Mouse (Mus musculus) gonadal fat pad, adult 2 months (tissue): ENCODE data around the gene Sh3bp5. TPM values are rescaled to one million over a fixed set of nuclear protein-coding genes. Genes with fewer than 3 reads are reported as not detected.

Experiments
- DNase-seq: peaks from one replicate; pipeline ENCODE4 v3.0.0-alpha.2; 2012; ENCODE audit warnings: low read depth
- polyA plus RNA-seq: library from polyadenylated mRNA; depleted of rRNA; stranded (reverse); fragments of >200 nt; gene quantifications from 2 replicates; pipeline ENCODE4 v1.2.3, GENCODE M21; 2012

Sh3bp5 gene
- polyA plus RNA-seq, 1 experiment: 25.2 TPM

DNA sequence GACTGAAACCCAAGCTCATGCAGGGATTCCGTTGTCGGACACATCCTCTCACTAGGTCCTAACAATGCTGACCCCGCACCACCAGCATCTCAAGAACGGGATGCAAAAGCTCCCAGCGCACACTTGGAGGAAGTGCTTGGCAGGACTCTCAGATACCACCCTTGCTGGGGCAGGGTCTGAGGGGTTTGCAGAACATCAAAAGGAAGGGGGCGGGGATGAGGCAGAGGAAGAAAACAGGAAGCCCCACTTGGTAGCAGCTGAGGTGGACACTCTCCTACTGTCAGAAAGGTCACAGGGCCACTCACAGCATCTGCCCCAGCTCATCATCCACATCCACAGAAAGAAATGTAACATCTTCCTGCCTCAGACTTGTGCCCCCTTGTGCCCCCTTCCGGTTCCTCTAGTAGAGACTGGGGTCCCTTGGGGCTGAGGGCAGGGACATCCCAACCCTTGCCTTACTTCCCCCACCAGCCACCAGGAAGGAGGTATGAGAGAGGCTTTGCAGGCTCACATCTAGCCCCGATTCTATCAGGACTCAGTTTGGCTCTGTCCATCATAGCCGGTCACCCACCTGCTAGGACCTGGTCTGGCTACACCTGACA is 25.7 kb downstream of the Sh3bp5 start:
- DNase-seq: no peak

DNA sequence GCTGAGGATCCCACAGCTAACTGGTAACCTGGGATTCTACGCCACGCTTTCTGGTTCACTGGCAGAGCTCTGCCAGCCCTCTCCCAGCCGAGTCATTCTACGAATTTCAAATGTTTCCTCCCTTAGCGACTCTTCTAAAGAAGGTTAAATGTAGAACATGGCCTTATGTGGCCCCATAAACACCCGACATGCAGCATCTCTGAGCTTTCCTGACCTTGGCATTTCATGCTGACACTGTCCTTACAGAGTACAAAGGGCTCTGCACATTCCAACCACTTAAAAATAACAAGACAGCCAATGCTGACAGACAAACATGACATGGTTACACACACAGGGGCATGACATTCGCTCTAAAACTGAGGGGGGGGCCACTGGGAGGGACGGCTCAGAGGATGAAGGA is 27.2 kb downstream of the Sh3bp5 start:
- DNase-seq: no peak

DNA sequence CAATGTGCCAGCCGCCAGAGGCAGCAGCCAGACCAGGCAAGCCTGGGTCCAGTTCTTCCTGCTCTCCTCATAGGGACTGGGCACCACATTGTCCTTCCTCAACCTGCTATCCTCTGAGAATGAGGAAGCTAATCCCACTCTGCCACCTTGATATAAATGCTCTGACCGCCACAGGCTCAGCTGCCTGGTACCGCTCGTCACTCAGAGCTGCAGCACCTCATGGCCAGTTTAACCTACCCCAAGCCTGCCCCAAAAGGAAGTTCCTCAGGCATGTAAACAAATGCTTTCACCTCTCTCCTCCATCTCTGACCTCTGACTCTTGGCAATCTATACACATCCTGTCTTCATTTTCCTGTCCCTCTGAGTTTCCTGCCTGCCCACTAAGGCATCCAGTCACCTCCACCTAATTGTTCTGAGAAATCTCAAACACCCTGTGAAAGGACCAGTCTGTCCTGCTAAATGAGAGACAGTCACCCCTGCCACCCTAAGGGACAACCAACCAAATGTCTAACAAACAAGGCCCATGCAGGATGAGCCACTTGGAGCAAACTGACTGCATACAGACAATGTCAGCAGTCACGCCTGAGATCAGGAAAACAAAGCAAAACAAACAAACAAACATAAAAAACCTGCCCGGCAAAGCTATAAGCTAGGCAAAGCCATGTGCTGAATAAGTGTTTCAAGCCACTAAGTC is 27.8 kb downstream of the Sh3bp5 start:
- no peak for DNase-seq

DNA sequence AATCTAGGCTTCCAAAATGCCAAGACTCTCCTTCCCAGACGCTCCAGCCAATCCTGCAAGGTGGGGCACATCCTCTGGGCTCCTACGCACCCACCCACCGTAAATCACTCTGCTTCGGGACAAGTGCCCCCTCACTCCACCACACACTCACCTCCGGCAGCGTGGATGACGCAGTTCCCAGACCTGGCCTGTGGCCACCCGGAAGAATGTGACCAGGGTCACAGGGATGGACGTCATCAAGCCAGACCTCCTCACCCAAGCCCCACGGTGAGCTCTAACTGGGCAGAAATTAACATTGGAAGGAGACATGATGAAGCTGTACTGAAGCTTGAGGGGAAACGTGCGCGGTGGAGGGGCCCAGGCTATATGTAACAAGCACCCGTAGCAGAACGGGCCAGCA is 28.7 kb downstream of the Sh3bp5 start:
- DNase-seq: no peak

DNA sequence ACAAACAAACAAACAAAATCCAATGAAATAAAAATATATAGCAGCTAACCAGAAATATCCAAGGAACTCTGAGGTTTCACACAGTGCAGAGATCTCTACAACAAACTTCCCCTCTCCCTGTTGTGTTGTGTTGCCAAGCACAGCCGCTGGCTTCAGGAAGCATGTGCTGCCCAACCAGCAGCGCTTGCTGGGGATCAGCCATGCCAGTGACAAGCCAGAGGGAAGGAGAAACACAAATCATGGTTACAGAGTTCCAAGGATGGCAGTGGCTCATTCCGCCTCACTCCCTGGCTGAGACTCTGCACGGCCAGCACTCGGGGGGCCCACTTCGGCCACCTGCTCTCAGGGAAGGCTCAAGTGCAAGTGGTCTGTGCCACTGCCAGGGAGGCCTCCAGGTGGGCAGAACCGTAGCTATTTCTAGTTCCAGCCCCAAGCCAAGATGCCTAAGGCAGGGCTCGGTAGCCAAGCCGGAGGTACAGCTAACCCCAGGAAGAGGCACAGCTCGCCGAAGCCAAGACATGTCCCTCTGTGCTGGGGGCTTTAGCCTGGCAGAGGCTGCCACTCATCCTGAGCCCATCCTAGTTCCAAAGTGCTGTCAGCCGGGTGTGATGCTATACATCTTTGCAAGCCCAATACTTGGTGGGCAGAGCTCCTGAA is 29.6 kb downstream of the Sh3bp5 start:
- DNase-seq: no peak

DNA sequence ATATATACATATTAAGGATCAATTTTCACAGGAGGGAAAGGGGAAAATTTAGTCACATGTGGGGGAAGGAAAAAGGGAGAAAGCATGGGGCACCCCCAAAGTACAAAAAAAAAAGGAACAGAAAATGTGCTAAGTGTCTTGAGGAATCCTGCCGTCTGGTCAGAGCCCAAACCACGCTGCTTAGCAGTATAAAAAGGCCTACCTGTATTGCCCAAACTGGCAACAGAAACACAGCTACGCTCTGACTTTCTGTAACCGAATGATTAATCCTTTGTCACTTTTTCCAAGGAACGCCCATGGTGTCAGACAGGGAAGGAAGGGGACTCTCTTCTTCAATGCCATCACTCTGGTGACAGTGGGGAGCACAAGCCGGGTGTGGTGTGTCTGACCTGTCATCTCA is 30.2 kb downstream of the Sh3bp5 start:
- DNase-seq: no peak

DNA sequence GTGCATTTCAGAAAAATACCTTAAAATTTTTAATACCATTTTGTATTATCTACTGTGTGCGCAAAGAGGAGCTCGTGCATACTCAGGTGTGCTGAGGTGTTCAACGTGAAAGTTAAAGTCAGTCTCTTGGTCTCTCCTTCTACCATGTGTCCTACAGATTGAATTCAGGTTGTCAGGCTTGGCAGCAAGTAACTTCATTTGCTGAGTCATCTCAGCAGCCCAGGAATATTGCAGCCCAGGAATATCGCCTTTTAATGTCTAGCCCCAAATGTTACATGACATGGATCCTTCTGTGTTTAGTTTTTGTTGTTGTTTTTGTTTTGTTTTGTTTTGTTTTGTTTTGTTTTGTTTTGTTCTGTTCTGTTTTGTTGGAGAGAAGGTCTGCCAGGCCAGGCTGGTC is 31.2 kb downstream of the Sh3bp5 start:
- DNase-seq: no peak

DNA sequence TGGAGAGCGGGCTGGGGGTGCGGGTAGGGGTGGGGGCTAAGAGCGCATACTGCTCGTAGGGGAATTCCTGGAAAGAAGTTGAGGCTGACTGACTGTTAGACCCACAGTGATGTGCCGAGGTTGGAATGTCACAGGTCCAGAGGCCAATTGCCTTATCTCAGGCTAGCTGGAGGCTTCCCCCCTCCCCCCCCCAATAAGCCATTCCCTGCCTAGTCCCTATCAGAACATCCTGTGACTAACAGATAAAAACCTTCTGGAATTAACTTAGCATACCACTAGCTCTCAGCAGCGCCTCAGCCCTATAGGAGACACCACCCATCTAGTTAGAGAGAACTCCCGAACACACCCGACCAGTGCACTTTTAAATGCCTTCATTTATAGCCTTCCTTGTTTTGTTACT is 31.9 kb downstream of the Sh3bp5 start:
- DNase-seq: no peak

DNA sequence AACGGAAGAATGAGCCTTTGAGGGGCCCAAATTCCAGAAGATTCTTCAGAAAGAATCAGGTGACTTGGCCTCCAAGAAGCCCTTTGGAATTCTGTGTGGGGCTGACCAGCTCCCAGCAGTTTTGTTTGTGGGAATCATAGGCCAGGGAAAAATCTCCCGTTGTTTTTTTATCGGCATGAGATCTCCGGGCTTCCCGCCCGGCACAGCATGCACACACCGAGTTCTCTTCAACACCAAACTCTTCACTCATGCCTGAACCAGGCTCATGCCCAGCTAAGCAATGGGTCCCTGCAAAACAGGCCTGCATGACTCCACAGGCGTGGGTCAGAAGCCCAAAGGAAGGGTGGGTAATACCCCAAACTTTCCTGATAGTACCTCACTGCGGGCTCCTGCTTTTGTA is 32.3 kb downstream of the Sh3bp5 start:
- no peak for DNase-seq

DNA sequence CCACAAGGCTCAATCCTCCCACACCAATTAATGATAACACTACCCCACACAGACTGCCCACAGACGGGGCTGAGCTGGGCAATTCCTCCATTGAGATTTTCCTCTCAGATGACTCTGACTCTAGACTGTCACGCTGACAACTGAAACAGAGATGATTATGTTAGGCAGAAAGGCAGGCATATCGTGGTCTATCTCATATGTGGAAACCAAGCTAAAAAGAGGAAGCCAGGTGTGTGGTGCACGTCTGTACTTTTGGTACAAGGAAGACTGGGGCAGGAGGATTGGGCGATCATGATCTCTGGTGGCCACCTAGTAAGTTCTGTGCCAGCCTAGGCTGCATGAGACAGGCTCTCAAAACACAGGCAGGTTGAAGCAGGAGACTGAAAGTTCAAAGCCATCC is 33.2 kb downstream of the Sh3bp5 start:
- no peak for DNase-seq

DNA sequence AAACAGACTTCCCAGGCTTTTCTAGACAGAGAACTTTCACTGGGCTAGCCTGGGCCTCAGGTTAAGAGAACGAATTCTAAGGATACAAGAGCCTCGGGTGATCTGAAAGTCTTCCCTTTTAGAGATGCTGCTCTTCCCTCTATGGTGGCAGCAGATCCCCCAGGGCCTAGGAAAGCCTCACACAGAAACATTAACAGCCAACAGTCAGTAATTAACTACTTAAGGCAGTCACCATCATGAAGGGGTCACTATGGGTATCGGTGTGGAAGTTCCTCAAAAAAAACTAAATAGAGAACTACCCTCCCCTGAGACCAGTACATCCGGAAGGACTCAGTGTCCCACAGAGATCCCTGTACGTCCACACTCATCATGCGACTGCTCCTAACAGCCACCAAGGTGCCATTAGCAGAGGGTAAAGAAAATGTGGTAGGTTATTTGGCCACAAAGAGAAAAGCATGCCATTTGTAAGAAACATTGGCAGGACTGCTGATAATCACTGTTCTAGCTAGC is 33.9 kb downstream of the Sh3bp5 start:
- DNase-seq: no peak

DNA sequence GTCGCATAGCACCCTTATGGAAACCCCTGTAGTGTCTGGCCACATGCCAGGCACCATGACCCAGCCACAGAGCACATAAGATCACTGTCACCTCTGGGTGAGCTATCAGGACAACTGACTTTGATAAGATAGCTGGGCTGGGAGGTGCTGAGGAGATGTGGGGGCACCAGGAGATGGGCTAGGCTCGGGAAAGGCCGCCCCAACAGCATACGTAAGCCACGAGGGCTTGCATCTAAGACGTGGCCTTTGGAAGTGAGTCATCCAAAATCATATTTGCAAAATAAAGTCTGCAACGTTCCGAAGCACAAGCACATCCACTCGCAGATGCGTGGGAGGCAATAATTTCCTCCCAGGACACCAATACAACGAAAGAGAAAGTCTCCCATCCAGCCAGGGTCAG is 35.0 kb downstream of the Sh3bp5 start:
- no peak for DNase-seq

DNA sequence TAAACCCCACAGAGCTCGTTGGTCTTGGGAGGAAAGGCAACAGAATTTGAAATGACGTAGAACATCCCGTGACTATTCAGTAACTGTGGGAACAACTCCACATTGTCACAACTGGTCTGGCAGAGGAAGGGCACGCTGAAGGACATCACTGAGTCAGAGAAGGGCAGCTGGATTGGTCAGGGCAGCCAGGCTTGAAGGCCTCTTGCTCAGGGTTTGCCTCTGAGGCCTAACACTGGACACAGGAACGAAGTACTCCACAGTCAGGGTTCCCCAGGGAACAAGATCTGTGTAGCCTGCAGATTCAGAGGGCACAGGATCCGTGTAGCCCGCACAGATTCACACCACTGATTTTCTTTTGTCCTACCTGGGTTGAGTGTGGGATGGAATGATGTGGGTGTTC is 35.6 kb downstream of the Sh3bp5 start:
- DNase-seq: no peak

DNA sequence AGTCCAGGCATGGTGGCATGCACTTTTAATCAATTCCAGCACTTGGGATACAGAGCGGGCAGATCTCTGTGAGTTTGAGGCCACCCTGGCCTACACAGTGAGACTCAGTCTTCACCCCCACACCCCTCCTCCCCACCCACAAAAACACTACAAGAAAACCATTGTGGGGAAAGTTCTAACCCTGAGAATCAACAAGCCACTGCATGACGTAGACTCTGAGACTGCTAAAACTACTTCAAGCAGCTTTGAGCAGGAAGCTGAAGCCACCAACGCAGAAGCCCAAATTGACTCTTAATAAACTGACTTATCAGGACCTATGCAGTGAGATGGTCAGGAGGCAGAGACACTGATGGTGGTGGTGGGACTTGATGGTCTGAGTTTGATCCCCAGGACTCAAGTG is 36.6 kb downstream of the Sh3bp5 start:
- DNase-seq: no peak

DNA sequence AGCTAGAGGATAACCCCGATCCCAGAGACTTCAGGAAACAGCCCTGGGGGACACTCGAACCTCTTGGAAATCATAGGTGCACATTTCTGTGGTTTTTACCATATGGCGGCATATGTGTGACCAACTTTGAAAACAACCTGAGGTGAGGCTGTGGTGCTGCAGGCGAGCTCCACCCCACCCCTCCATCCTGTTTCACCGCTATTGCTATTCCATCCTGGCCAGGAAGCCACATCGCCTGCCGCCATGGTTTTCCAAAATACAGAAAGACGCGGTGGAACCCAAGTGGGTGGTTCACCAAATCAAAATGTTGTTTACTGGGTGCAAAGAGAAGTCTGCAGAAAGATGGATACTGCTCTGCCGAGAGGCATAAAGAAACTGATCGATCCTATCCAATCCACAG is 37.1 kb downstream of the Sh3bp5 start:
- no peak for DNase-seq

DNA sequence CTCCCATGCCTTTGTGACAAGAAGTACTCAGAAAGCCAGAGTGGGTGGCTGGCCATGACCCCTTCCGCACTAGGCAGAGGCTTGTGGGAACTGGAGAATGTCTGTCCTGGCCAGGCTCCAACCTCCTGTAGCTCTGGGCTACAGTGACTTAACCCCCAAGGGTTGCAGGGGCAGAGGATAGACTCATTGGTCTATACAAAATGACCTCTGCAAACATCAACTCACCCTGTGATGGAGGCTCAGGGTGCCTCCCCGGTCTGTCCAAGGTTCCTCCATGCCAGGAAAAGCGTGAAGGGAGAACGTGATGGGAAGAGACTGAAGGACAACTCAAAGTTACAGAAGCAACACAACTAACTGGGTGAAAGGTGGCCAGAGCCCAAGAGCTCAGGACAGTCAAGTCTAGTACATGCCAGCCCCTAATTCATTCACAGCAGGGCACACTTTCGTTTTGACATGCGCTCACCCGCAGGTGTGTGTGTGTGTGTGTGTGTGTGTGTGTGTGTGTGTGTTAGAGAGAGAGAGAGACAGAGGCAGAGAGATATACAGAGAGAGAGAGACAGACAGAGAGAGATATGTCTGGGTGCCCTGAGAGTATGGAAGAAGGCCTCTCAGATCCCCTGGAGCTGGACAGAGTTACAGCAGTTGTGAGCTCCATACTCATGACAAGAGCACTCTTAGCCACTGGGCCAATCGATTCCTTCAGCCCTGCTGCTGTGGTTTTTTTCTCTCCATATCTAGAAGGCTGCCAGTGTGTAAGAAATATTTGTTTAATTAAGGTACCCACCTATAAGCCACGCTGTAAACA is 37.9 kb downstream of the Sh3bp5 start:
- DNase-seq: no peak

DNA sequence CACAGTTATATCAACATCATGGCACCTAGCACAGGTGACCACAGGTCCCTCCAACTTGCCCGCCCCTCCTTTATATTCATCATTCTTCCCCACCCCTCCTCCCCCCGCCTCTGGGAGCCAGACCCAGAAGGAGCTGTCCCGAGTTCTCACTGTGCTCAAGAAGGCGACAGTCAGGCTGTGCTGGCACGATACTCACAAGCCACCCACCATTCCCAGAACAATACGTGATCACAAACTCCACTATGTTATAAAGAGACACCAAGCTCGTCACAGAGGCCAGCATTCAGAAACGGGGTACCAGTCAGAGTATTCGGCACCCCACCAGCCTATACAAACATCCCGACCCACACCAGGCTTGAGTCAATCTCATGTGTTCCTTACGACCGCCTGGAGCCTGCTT is 38.5 kb downstream of the Sh3bp5 start:
- no peak for DNase-seq

DNA sequence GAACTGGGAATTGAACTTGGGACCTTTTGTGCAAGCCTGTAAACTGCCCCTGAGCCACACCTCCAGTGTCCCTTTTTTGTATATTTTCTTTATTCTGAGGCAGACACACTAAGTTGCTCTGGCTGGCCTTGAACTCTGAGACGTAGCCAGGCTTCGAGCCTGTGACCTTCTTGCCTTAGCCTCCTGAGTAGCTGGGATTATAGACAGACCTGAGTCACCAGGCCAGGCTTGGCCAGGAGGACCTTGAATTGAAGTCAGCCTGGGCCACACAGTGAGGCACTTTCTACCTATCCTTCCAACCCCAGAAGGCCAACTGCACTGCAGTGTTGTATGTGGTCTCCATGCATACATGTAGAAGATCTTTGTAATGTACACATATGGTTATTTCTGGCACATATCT is 39.5 kb downstream of the Sh3bp5 start:
- DNase-seq: no peak

DNA sequence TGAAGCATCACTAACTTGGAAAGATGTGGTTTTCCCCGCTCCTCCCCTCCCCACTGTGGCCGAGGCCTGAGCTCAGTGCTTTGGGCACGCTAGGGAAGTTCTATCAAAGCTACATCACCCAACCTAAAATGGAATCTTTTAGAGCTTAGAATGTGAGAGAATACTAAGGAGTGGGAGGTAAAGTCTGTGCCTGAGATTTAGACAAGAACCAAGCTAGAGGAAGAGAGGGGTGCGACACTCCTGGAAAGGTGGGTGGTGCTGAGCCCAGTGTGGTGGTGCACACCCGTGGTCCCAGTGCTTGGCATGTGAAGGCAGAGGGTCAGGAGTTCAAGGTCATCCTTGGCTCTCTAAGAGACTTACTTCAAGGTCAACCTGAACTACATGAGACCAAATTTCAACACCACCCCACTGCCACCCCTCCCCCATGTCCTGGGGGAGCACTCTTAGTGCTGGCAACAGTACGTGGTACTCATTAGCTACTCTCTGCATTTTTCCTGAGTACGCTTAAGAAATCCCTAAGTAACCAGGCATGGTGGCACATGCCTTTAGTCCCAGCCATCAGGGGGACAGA is 40.2 kb downstream of the Sh3bp5 start:
- DNase-seq: no peak

DNA sequence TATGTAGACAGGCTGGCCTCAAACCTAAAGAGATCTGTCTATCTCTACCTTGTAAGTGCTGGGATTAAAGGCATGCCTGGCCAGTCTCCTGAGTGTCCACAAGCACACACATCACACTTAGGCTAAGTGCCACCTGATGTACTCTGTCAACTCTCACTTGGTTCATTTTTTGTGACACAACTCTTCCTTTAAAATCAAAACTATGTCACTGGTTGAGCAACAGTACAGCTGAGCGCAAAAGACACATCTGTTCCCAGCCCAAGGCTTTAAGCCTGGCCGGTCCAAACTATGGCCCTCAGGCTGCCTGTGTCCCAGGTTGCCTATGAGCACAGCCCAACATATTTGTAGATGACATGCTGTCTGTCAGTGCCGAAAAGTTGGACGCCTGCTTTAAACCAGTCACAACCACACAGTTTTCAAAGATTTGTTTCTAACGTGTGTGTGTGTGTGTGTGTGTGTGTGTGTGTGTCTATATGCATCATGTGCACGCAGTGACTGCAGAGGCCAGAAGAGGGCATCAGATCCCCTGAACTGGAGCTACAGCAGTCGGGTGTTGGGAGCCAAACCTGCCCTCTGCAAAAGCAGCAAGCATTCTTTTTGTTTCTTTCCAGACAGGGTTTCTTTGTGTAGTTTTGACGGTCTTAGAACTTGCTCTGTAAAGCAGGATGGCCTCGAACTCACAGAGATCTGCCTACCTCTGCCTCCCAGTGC is 40.9 kb downstream of the Sh3bp5 start:
- no peak for DNase-seq

DNA sequence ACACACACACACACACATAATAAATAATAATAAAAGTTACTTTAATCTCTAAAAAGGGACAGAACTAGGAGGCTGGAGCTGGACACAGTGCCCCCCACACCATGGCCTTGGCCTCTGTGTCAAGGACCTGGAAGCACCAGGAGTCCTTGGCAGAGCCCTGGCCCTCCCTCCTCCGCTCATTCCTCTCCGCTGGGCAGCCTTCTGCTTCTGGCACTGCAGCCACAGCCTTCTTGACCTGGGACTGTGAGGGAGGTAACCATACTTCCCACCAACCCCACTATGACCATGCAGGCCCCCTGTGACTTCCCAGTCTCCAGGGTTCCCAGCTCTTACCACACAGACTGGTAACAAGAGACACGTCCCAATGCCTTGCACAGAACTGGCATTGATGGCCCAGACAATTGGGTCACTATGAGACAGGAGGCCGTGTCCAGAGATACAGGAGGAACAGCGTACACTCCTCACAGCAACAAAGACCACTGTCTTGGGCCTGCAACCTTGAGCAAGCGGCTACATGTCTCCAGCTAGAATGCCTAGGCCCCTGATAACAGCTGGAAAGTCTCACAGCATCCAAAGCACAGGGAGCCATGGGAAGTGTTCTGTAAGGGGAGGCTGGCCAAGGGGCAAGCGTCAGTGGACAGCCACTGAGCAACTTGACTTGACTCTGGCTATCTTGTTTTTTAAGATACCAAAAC is 41.8 kb downstream of the Sh3bp5 start:
- no peak for DNase-seq
